Mouse (Mus musculus) stomach, postnatal 0 days (tissue): ENCODE measurements around the gene Shld2. TPM values are rescaled to one million over a fixed set of nuclear protein-coding genes. Genes with fewer than 3 reads are reported as not detected.
"Not testable (repeated sequence)": the region's sequence is repeated elsewhere in the genome, so short reads cannot be mapped to it uniquely, and the experiment has no call there.

Source experiments
- ATAC-seq: fragments of 200-750 bp; cut with Nextera tagmentation; 2 replicates; pipeline ENCODE4 v1.8.0; 2017; ENCODE audit not compliant: low FRiP score, low TSS enrichment
- DNase-seq: peaks from one replicate; pipeline ENCODE4 v3.0.0-alpha.2; 2016; ENCODE audit warnings: low spot score
- H3K27ac ChIP-seq: fragments of 300-500 bp; sonication (generic); replicated peaks from 2 replicates; pipeline ENCODE4 v1.5.1; 2014; ENCODE audit warnings: mild to moderate bottlenecking, control low read depth
- H3K27me3 ChIP-seq: fragments of 300-500 bp; sonication (generic); 2 replicates; pipeline ENCODE4 v1.6.1; 2014; ENCODE audit warnings: low read length; ENCODE audit not compliant: control insufficient read depth, insufficient read depth
- H3K36me3 ChIP-seq: fragments of 300-500 bp; sonication (generic); 2 replicates; pipeline ENCODE4 v1.6.1; 2014; ENCODE audit warnings: low read length, mixed read lengths; ENCODE audit not compliant: control insufficient read depth, insufficient read depth
- H3K4me1 ChIP-seq: fragments of 300-500 bp; sonication (generic); replicated peaks from 2 replicates; pipeline ENCODE4 v1.6.1; 2014; ENCODE audit warnings: antibody characterized with exemption; ENCODE audit not compliant: control insufficient read depth, insufficient read depth
- H3K4me2 ChIP-seq: fragments of 300-500 bp; sonication (generic); replicated peaks from 2 replicates; pipeline ENCODE4 v1.6.1; 2014; ENCODE audit warnings: low read depth, mild to moderate bottlenecking, control low read depth, moderate library complexity
- H3K4me3 ChIP-seq: fragments of 300-500 bp; sonication (generic); 2 replicates; pipeline ENCODE4 v1.5.1; 2014; ENCODE audit warnings: low read depth, low read length, control low read depth
- H3K9ac ChIP-seq: fragments of 300-500 bp; sonication (generic); 2 replicates; pipeline ENCODE4 v1.6.1; 2014; ENCODE audit warnings: mild to moderate bottlenecking, low read length, control low read depth, mixed read lengths
- H3K9me3 ChIP-seq: fragments of 300-500 bp; sonication (generic); 2 replicates; pipeline ENCODE4 v1.6.1; 2016; ENCODE audit warnings: low read length; ENCODE audit not compliant: control insufficient read depth
- CTCF ChIP-seq: IDR thresholded peaks from 2 replicates; pipeline ENCODE4 v1.5.1; 2016; ENCODE audit warnings: antibody characterized with exemption, low read depth, mild to moderate bottlenecking, moderate library complexity
- EP300 ChIP-seq: optimal IDR thresholded peaks from 2 replicates; pipeline ENCODE3; 2016; ENCODE audit warnings: antibody characterized with exemption
- WGBS: fragments of 180-500 bp; shearing (Covaris S2); extraction: QIAGEN DNeasy Blood & Tissue Kit; methylation state at CpG from one replicate; pipeline ENCODE4 v1.1.7; 2014; 5-methylcytosine and 5-hydroxymethylcytosine counted together
- polyA plus RNA-seq: library from polyadenylated mRNA; unstranded; fragments of >200 nt; fragmentation: Nextera tagmentation; extraction: Ambion mirVana; gene quantifications from 2 replicates; pipeline ENCODE4 v1.2.1, GENCODE M21; 2015

The Shld2 gene
- polyA plus RNA-seq, 1 experiment from 2014 or later: 4.1 TPM

DNA sequence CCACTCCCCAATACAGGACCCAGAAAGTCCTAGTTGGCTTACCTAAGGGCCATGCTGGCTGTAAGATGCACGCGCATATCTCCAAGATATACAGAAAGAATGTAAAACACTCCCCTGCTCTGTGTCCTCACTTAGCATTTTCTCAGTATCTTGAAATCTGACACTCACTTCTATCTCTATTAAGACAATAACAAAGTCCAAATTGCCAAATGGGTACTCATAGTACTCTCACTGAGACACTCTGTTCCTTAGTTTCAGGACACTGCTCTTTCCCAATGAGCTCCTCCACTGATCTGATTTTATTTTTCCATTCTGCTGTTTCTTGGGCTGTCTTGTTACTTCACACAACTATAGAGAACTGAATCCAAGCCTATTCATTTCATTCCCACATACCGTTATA, 36.2 kb downstream of the Shld2 start:
- TF ChIP-seq EP300 (no peak), CTCF (no peak)
- Histone ChIP-seq H3K9ac (no peak overlapping the region), H3K9me3 (no peaks in the 10 kb centered on the region), H3K27ac (no peak overlapping the region), H3K4me3 (no peak overlapping the region), H3K36me3 (no peaks in the 10 kb centered on the region), H3K27me3 (no peaks in the 10 kb centered on the region), H3K4me2 (no peak overlapping the region), H3K4me1 (no peaks in the 10 kb centered on the region)
- no peak for DNase-seq
- 96% methylated on average over 3 of the region's 3 CpGs for WGBS
- no peak for ATAC-seq

DNA sequence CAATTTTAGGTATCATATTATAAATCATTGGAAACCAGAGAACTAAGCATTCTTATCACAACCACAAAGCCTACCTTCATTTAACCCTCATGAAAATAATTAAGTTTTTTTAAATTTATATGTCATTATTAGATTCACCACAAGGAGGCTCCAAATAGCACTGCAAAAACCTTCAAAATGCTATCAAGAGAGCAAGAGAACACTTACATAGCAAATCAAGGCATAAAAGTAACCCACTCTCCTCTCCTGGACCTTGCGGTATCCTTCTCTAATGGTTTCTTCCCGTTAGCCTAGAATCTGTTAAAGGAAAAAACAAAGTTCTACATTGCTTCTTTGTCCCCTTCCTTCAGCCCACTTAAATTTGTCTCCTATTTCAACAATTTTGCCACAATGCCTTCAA, 37.0 kb downstream of the Shld2 start:
- Histone ChIP-seq H3K9ac (no peak overlapping the region), H3K4me2 (no peak overlapping the region), H3K4me3 (no peak overlapping the region), H3K36me3 (no peaks in the 10 kb centered on the region), H3K4me1 (no peaks in the 10 kb centered on the region), H3K27ac (no peak overlapping the region), H3K27me3 (no peaks in the 10 kb centered on the region), H3K9me3 (no peaks in the 10 kb centered on the region)
- WGBS: 49% methylated on average over 2 of the region's 2 CpGs
- no peak for ATAC-seq
- TF ChIP-seq CTCF (peak; percentile 80), EP300 (no peak)
- no peak for DNase-seq

DNA sequence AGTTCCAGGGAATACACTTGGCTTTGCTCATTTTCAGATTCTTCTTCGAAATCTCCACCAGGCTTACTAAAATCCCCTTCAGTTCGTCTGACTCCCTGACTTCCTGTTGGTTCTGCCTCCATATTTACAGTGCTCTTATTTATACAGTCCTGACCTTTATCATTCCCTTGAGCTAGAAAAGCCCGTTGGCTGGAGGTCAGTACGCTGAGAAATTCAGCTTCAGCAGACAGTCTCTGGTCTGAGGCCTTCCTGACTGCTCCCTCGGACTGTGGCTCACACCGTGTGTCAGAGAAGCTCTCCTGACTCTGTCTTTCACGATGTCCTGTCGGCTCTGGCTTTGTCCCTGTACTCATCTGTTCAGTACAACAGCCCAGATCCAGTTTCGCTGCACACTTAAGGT, 42.2 kb downstream of the Shld2 start:
- WGBS: 45% methylated on average over 9 of the region's 9 CpGs
- Histone ChIP-seq H3K27me3 (no peaks in the 10 kb centered on the region), H3K4me2 (no peak overlapping the region), H3K27ac (no peak overlapping the region), H3K9me3 (no peaks in the 10 kb centered on the region), H3K4me3 (no peak overlapping the region), H3K9ac (no peak overlapping the region), H3K4me1 (no peaks in the 10 kb centered on the region), H3K36me3 (no peaks in the 10 kb centered on the region)
- ATAC-seq: no peak
- TF ChIP-seq CTCF (no peak), EP300 (no peak)
- no peak for DNase-seq

DNA sequence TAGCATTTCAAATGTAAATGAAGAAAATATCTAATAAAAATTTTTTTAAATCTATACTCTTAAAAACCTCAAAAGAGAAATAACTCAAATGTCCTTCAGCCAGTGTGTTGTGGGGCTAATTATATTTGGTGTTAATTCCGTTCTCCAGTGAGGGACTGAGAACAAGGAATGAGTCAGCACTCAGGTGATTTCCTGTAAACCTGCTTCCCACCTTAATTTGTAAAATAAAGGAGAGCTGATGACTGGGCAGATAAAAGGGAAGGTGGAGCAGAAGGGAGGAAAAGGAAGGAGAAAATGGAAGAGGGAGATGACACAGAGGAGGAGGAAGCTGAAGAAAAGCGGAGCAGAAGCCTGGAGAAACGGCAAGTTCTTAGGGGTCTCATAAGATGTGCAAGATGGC, 51.8 kb downstream of the Shld2 start:
- H3K27me3 ChIP-seq, H3K36me3 ChIP-seq, H3K4me1 ChIP-seq, H3K27ac ChIP-seq, H3K4me2 ChIP-seq, H3K9me3 ChIP-seq, DNase-seq, H3K4me3 ChIP-seq, H3K9ac ChIP-seq, ATAC-seq: not testable (repeated sequence)
- 58% methylated on average over 3 of the region's 3 CpGs for WGBS

DNA sequence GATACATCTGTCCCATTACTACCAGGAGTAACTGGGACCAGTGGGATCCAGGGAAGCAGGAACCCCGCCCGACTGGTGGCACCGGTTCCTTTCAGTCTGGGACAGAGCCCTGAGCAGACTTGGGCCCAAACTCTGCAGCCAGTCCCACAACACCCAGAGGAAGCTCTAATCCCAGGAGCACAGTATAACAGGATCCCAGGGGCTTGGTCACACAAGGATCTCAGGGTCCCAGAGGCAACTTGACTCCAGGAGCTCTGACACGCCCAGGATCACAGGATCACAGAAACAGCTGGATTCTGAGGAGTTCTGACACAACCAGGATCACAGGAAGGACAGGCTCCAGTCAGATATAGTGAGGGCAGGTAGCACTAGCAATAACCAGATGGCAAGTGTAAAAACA, 57.0 kb downstream of the Shld2 start:
- H3K4me2 ChIP-seq: no peak overlapping the region
- H3K9me3 ChIP-seq: no peaks in the 10 kb centered on the region
- no peaks in the 10 kb centered on the region for H3K36me3 ChIP-seq
- 77% methylated on average over 4 of the region's 4 CpGs for WGBS
- TF ChIP-seq EP300 (no peak), CTCF (no peak)
- no peak overlapping the region for H3K4me3 ChIP-seq
- no peak for DNase-seq
- no peak for ATAC-seq
- H3K27ac ChIP-seq: no peak overlapping the region
- no peaks in the 10 kb centered on the region for H3K4me1 ChIP-seq
- H3K27me3 ChIP-seq: no peaks in the 10 kb centered on the region
- H3K9ac ChIP-seq: no peak overlapping the region

DNA sequence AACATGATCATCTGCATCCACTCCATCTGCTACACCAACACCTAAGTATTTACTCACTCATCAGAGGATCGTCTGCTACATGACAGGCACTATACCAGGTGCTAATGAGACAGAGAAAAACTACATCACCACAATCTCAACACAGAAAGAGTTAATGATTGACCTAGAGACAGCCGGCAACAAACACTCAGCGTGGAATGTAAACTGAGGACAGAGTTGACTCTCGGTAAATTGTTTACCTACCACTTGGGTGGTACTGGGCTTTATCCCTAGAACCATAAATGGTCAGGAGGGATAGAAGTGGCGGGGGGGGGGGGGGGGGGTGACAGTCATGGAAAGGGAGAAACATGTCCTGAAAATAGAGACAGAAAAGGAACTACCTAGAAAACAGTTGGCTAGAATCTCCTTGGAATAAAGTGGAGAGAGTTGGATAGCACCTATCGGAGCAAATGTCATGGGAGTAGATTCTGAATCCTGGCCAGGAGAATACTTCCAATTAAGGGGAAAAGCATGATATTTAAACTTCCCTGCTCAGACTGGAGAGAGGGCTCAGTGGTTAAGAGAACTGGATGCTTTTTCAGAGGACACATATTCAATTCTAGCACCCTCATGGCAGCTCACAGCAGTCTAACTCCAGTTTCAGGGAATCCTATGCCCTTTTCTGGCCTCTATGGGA, 57.7 kb downstream of the Shld2 start:
- no peak overlapping the region for H3K9ac ChIP-seq
- DNase-seq (no peak), ATAC-seq (no peak)
- H3K4me1 ChIP-seq: no peaks in the 10 kb centered on the region
- H3K36me3 ChIP-seq: no peaks in the 10 kb centered on the region
- no peaks in the 10 kb centered on the region for H3K9me3 ChIP-seq
- no peaks in the 10 kb centered on the region for H3K27me3 ChIP-seq
- no peak for TF ChIP-seq EP300
- no peak for TF ChIP-seq CTCF
- no peak overlapping the region for H3K27ac ChIP-seq
- 24% methylated on average over 6 of the region's 6 CpGs for WGBS
- H3K4me2 ChIP-seq: no peak overlapping the region
- H3K4me3 ChIP-seq: no peak overlapping the region
